Mouse (Mus musculus): Measurements from ENCODE around the gene Tubb4a. TPM values are rescaled to one million over a fixed set of nuclear protein-coding genes. Genes with fewer than 3 reads are reported as not detected.

Tubb4a gene
- polyA plus RNA-seq, 1 experiment from 2014 or later: 362 TPM

Other genes with a start within 250 kb of the Tubb4a start
- gene Acsbg2, start 213.3 kb downstream of the Tubb4a start, polyA plus RNA-seq (2015; fragmentation: Nextera tagmentation; extraction: Ambion mirVana): not detected in 2 replicates
- gene 1700061G19Rik, start 212.3 kb downstream of the Tubb4a start, polyA plus RNA-seq (2015; fragmentation: Nextera tagmentation; extraction: Ambion mirVana): 0.29 and 0.50 TPM in 2 replicates
- gene Mllt1, start 152.4 kb downstream of the Tubb4a start, polyA plus RNA-seq (2015; fragmentation: Nextera tagmentation; extraction: Ambion mirVana): 58.2 and 82.3 TPM in 2 replicates
- not detected in 2 replicates for gene Acer1, start 105.7 kb downstream of the Tubb4a start, polyA plus RNA-seq (2015; fragmentation: Nextera tagmentation; extraction: Ambion mirVana)
- 162 and 168 TPM in 2 replicates for gene Clpp, start 97.5 kb downstream of the Tubb4a start, polyA plus RNA-seq (2015; fragmentation: Nextera tagmentation; extraction: Ambion mirVana)
- 57.8 and 64.4 TPM in 2 replicates for gene Alkbh7, start 90.4 kb downstream of the Tubb4a start, polyA plus RNA-seq (2015; fragmentation: Nextera tagmentation; extraction: Ambion mirVana)
- 0.64 TPM in 1 of 2 replicates, not detected in the other for gene Pspn, start 87.8 kb downstream of the Tubb4a start, polyA plus RNA-seq (2015; fragmentation: Nextera tagmentation; extraction: Ambion mirVana)
- gene Gtf2f1, start 76.5 kb downstream of the Tubb4a start, polyA plus RNA-seq (2015; fragmentation: Nextera tagmentation; extraction: Ambion mirVana): 60.2 and 68.0 TPM in 2 replicates
- 0.31 and 0.51 TPM in 2 replicates for gene Gm17949, start 76.3 kb downstream of the Tubb4a start, polyA plus RNA-seq (2015; fragmentation: Nextera tagmentation; extraction: Ambion mirVana)
- gene Khsrp, start 56.3 kb downstream of the Tubb4a start, polyA plus RNA-seq (2015; fragmentation: Nextera tagmentation; extraction: Ambion mirVana): 14.4 and 20.1 TPM in 2 replicates
- not detected in 2 replicates for gene Slc25a41, start 46.1 kb downstream of the Tubb4a start, polyA plus RNA-seq (2015; fragmentation: Nextera tagmentation; extraction: Ambion mirVana)
- gene Crb3, start 28.7 kb downstream of the Tubb4a start, polyA plus RNA-seq (2015; fragmentation: Nextera tagmentation; extraction: Ambion mirVana): 5.1 and 6.3 TPM in 2 replicates
- gene Slc25a23, start 27.9 kb downstream of the Tubb4a start, polyA plus RNA-seq (2015; fragmentation: Nextera tagmentation; extraction: Ambion mirVana): 43.2 and 44.7 TPM in 2 replicates
- 3.8 and 4.7 TPM in 2 replicates for gene Dennd1c, start 9.3 kb downstream of the Tubb4a start, polyA plus RNA-seq (2015; fragmentation: Nextera tagmentation; extraction: Ambion mirVana)
- 8.7 and 9.3 TPM in 2 replicates for gene Tnfsf9, start 17.5 kb upstream of the Tubb4a start, polyA plus RNA-seq (2015; fragmentation: Nextera tagmentation; extraction: Ambion mirVana)
- gene Cd70, start 62.0 kb upstream of the Tubb4a start, polyA plus RNA-seq (2015; fragmentation: Nextera tagmentation; extraction: Ambion mirVana): 1.9 and 2.1 TPM in 2 replicates
- not detected in 2 replicates for gene Tnfsf14, start 106.4 kb upstream of the Tubb4a start, polyA plus RNA-seq (2015; fragmentation: Nextera tagmentation; extraction: Ambion mirVana)
- 2.1 TPM in 2 replicates for gene C3, start 140.4 kb upstream of the Tubb4a start, polyA plus RNA-seq (2015; fragmentation: Nextera tagmentation; extraction: Ambion mirVana)
- gene Gpr108, start 160.7 kb upstream of the Tubb4a start, polyA plus RNA-seq (2015; fragmentation: Nextera tagmentation; extraction: Ambion mirVana): 22.8 and 24.2 TPM in 2 replicates
- 10.1 and 11.6 TPM in 2 replicates for gene Trip10, start 161.7 kb upstream of the Tubb4a start, polyA plus RNA-seq (2015; fragmentation: Nextera tagmentation; extraction: Ambion mirVana)
- 1.4 and 1.7 TPM in 2 replicates for gene Vav1, start 191.3 kb upstream of the Tubb4a start, polyA plus RNA-seq (2015; fragmentation: Nextera tagmentation; extraction: Ambion mirVana)